Comparison of ENCODE assay signal across 8 mouse cellular contexts in genomic region chr10:100159843-100160531, GRCm38 (mm10).
A peak's percentile ranks its signal among the peaks of the same experiment; 100 is the strongest.
DNase-seq lines count a peak whose midpoint lies in the region; ATAC-seq and TF ChIP-seq lines count a peak whose summit lies in the region.

No protein-coding gene starts in this region.

- H3K4me2 ChIP-seq in liver, embryonic 15.5 days = peak overlapping the region; percentile 11; the same call in 1 of the 2 replicates

- H3K27ac ChIP-seq in bone marrow macrophage, adult 2 months (ENCODE audit: insufficient read depth, low read depth, low read length) = peak overlapping the region; percentile 97
- no peak overlapping the region for H3K27ac ChIP-seq in liver, embryonic 15.5 days (replicated peaks)

- ATAC-seq in liver, embryonic 15.5 days (ENCODE audit: insufficient read depth) = no peak

- no peak for TF ChIP-seq CTCF in bone marrow macrophage, adult 2 months (IDR thresholded peaks at IDR 0.05; ENCODE audit: low read depth, low read length)

- no peak for TF ChIP-seq POLR2A in bone marrow macrophage, adult 2 months (IDR thresholded peaks at IDR 0.05; ENCODE audit: borderline replicate concordance, low read depth, low read length)

- H3K4me1 ChIP-seq in bone marrow macrophage, adult 2 months (ENCODE audit: control insufficient read depth, insufficient read depth, low read length) = peaks cover 29% of the 10 kb centered on the region
- H3K4me1 ChIP-seq in liver, embryonic 15.5 days (replicated peaks) = no peaks in the 10 kb centered on the region

- no peaks in the 10 kb centered on the region for H3K9me3 ChIP-seq in liver, embryonic 15.5 days (replicated peaks)

- 23% methylated on average over 14 of the region's 14 CpGs for WGBS in liver, embryonic 15.5 days (ENCODE audit: insufficient replicate concordance)

- DNase-seq in B cell, adult 2 months = peak; percentile 3
- peak; percentile 34 for DNase-seq in heart, postnatal 4 days
- DNase-seq in adipocyte (ENCODE audit: low spot score) = no peak
- no peak for DNase-seq in T-cell, adult 2 months (ENCODE audit: low spot score)
- no peak for DNase-seq in frontal cortex, adult 2 months (ENCODE audit: extremely low spot score in 1 of 2, low spot score in 1 of 2)
- DNase-seq in layer of hippocampus, postnatal 10 days (ENCODE audit: low spot score in 2 of 2) = no peak

- no peaks in the 10 kb centered on the region for H3K27me3 ChIP-seq in liver, embryonic 15.5 days

- peak overlapping the region; percentile 53 for H3K4me3 ChIP-seq in bone marrow macrophage, adult 2 months (ENCODE audit: insufficient read depth, low read length)
- no peak overlapping the region for H3K4me3 ChIP-seq in liver, embryonic 15.5 days (replicated peaks)

- no peak overlapping the region for H3K9ac ChIP-seq in liver, embryonic 15.5 days

- H3K36me3 ChIP-seq in liver, embryonic 15.5 days (replicated peaks) = no peaks in the 10 kb centered on the region

Comparison
In these comparisons a context has a peak if more than half of its experiments do, and no peak if none do; other contexts are left out.
1. DNase-seq: peak in B cell, adult 2 months (2 of 2) and heart, postnatal 4 days (single experiment); none in adipocyte (single experiment), T-cell, adult 2 months (single experiment), frontal cortex, adult 2 months (0 of 2) and layer of hippocampus, postnatal 10 days (0 of 2).